Mouse (Mus musculus): ENCODE measurements around the gene Zfp507.

The Zfp507 gene

DNA sequence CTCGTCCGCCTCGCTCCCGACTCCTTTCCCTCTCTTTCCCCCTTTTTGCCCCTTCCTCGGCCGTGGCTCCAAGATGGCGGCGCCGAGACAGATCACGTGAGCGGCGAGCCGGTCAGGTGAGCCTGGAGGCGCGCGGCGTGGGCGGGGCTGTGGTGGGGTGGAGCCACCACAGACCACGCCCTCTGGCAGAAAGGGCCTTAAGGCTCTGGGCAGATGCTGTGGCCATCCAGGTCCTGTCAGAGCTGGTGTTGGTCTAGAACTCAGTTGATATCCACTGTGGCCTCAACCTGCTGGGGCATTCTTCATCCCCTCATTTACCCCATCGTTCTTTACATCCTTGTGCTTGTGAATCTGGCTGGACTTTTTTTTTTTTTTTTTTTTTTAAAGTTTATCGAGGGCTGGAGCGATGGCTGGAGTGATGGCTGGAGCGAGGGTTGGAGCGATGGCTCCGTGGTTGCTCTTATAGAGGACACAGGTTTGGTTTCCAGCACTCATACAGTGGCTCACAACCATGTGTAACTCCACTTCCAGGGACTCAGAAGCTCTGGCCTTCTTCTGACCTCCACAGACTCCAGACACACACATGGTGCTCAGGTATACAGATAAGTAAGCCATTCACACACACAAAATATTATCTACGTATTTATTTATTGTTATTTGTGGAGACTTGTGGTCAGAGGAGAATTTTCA lies at the start of gene Zfp507:
TSS of gene Zfp507 (minus strand) at position 98 of the 690 bp plus-strand sequence.
- peak; percentile 92 for DNase-seq (ENCODE audit: low read depth, low spot score)

DNA sequence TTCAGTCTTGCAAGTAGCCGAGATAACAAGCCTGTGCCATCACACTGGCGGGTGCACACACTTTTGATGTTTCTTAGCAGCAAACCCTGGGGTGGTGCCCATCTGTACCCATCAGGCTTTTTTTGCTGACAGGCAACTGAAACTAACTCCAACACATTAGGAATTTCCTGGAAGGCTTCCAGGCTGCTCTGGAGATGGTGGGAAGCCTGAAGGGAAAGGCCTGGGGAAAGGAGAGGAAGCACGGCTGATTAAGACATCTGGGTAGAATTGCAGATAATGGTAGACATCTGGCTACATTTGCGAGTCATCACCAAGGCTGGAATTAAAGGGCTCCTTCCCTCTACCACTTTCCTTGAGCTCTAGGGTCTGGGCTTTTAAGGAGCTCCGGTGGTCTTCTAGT lies 47.6 kb upstream of the Zfp507 start:
- DNase-seq (ENCODE audit: low read depth, low spot score) = no peak

DNA sequence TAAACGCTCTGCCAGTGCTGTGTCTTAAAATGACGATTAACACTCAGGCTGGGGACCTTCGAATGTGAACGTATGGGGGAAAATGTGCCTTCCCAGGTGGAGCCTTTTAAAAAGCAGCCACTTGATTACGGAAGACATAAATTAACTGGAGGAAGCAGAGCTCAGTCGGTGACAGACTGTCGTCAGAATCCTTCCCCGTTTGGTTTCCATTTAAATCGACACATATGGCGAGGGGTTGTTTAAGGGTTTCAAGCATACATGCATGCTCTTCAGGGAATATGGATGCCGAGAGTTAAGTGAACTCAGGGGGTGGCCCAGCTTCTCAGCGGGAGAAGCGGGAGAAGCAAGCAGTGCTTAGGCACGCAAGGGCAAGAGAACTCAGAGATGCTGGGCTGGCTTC lies 45.7 kb upstream of the Zfp507 start:
- no peak for DNase-seq (ENCODE audit: low read depth, low spot score)

DNA sequence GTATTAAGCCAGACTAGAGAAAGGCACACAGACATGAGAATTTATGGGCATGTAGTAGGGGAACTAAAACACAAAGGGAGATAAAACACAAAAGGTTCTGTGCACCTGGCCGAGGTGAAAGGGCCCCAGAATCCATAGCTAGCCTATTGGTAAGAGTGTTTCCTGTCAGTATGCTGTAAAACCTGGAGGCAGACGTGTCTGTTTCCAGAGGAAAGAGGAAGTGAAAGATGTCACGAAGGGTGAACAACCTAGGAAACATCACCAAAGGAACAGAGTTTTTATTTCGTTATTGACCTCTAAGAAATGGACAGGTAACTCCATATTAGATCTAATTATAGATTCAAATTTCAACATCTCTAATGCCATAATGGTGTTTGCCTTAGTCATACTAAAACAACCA lies 37.7 kb upstream of the Zfp507 start:
- DNase-seq (ENCODE audit: low read depth, low spot score) = no peak

DNA sequence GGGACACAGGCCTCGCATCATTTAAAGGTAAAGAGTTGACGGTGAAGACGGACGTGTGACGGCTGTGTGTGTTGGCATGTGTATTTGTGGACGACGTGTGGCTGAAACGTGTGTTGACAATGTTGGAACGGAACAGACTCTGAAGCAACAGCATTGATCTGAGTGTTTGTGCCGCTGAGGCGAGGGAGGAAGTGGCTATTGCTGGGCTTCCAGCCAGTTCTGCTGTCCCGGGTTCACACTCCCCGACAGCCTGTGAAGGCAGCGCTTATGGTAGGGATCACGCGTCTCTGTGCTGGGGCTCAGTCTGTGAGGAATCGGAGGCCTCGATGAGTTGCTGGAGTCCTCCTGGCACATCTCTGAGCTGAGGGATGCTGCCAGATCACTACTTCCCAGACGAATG lies 34.0 kb upstream of the Zfp507 start:
- DNase-seq (ENCODE audit: low read depth, low spot score) = no peak

DNA sequence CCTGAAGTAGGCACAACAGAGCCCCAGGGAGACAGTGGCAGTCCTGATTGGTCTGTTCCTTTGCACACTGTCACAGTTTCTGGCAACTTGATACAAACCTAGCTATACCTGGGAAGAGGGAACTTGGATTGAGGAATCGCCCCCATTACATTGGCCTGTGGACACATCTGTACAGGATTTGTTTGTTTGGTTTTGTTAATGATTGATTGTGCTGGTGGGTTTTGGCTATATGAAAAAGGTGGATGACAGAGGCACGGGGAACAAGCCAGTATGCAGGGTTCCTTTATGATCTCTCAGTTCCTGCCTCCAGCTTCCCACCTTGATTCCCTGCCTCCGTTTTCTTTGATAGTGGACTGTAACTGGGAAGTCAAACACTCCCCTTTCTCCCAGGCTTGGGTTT lies 33.6 kb upstream of the Zfp507 start:
- DNase-seq (ENCODE audit: low read depth, low spot score) = no peak

DNA sequence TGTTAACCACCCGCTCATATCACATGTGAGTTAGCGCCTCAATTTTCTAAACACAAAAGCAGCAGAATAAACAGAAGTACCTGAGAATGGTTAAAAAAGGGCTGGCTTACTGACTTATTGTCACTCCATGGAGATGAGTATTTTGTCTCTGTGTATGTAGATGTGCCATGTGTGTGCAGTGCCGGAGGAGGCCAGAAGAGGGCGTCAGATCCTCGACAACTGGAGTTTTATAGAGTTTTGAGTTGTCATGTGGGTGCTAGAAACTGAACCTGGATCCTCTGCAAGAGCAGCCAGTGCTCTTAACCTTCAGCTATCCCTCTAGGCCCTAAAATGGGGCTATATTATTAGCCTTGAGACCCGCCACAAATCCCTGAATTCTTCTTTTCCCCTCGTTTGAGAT lies 27.3 kb upstream of the Zfp507 start:
- no peak for DNase-seq (ENCODE audit: low read depth, low spot score)

DNA sequence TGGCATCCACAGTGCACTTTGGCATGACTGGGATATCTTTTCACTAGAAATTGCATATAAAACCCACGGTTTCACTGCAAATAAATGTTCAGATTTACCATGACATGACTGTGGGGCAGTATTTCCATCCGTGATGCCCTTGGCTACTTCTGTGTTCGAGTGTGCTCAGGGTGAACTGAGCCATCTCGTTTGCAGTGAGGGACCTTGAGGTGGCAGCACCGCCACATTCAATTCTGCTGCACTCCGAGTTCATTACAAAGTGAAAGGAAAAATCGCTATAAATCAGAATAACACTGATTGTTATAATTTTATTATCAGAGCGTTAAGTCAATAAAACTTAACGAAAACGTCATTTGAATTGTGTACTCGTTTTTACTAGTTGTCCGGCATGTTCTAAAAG lies 21.1 kb upstream of the Zfp507 start:
- no peak for DNase-seq (ENCODE audit: low read depth, low spot score)

DNA sequence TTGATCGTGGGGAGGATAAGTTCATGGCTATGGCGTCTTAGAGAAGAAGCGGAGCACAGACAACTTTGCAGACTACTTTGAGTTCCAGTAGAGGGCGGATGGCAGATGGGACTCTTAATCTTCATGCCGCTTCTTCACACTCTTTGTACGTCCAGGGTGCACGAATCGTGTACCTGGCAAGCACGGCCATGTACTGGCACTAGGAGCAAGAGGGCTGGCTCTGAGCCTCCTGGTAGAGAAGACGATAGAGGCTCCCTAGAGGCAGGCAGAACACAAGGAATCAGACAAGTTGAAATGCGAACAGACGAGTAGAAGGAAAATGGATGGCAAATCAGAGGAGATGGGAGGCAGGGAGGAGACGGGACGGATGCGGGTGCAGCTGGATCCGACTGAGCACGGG lies 19.5 kb upstream of the Zfp507 start:
- DNase-seq (ENCODE audit: low read depth, low spot score) = no peak

DNA sequence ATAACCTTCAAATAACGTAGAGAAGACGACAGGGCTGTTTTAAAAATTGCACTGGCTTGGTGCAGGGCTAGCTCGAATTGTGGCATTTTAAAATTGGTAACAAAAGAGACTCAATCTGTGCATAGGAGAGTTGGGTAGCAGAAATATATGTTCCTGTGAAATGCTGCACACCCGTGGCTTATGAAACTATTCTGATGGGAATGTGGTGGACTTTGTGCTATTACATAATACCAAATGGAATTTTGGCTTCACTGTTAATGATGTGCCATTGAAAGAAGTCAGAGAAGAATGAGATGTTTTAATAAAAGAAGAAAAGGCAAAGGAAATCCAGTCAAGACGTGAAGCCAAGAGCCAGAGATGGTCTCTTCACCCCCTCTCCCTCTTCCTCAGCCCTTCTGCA lies 18.6 kb upstream of the Zfp507 start:
- no peak for DNase-seq (ENCODE audit: low read depth, low spot score)

DNA sequence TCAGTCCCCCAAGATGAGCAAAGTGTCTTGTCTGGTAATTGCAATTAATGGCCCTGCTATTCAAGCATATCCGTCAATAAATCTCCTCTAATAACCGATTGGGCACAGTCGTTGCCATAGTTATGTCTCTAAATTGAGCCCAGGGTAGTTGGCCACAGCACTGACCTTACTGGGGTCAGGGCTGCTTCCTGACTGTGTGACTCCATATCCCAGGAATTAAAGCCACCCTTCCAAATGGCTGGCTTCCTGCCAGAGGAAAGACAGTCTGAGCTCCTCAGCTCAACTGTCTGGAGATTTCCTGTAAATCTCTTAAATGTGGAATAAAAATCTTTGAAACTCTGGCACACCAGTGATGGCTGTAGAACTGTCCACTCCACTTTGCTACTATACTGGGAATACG lies 16.7 kb upstream of the Zfp507 start:
- no peak for DNase-seq (ENCODE audit: low read depth, low spot score)

DNA sequence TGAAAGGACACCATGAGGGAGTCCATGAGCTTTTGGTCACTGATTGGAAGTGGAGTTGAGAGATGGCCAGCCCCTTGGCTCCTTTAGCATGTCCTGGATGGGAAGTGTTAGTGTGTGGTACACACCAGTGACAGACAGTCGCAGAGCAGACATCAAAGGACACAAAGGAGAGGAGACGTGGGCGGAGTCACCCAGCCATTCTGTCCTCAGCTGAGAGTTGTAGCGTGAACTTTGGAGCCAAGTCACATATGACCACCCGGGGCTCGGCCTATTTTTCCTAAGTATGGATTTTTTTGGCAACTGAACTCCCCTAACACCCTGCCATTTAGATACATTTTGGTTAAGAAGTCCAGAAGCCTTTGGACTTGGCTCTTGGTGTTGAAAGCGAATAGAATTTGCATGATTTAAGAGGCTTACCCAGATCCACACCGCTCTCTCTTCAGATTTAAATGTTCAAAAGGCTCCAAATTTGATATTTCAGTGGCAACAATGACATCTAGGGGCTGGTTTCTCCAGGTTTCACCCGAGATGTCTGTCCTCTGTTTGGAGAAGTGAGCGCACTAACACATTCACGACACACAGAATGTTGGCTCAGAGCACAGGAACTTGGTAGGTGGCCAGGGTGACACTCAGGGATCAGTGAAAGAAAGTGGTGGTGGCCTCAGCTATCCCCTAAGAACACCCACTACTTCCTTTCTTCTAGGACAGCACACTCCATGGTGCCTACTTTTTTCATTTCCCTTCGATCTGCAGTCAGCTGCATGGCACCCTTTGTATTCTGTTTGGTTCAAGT lies 12.2 kb upstream of the Zfp507 start:
- no peak for DNase-seq (ENCODE audit: low read depth, low spot score)

DNA sequence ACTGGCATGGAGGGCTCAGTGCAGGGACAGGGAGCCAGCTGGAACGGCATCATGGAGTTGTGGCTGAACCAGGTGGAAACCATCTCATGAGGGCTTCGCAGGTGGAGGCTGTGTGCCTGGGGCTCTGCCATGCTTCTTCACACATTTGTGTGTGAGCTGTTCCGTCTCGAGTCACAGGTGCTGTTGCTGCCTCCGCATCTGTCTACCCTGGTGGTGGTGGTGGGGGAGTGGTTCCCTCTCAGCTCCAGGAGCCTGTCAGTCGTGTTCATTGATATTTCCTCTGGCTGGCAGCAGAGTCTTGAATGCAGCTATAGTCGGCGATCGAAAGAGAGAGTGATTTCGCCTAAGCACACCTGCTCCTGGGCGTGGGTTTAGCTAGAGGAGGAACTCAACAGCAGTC lies 10.5 kb upstream of the Zfp507 start:
- no peak for DNase-seq (ENCODE audit: low read depth, low spot score)

DNA sequence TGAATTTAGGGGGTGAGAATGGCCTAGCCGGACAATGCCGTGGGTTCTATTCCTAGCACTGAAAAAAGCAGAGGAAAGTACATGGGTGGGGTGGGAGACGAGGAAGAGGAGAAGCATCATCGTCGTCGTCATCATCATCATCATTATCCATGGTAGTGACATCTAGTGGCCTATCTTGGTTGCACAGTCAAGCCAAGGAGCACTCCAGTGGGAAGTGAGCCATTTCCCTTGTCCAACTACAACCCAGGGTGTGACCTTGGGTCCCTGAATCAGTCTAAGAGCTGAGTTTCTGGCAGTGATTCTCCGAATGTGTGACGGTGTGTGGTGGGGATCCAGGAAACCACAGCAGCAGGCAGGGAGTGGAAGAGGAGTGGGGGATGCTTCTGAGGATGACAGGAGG lies 7.9 kb upstream of the Zfp507 start:
- DNase-seq (ENCODE audit: low read depth, low spot score) = peak; percentile 20

DNA sequence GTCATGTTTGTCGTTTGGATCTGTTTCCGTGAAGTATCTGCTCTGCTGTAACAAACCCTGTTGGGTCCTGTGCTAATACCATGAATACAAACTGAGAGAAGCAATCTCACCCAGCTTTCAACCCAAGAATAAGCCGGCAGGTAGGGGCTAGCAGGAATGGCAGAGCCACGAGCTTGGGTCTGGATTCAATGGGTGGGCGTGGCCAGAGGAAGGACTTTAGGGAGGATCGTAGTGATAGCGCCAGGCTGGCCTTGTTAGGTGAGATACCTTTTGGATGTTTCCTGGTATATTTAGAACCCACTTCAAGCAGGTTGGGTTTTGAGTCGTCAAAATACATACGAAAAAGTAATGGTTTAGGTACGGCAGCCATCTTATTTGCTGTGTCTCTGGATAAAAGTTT lies 1.4 kb upstream of the Zfp507 start:
- no peak for DNase-seq (ENCODE audit: low read depth, low spot score)

DNA sequence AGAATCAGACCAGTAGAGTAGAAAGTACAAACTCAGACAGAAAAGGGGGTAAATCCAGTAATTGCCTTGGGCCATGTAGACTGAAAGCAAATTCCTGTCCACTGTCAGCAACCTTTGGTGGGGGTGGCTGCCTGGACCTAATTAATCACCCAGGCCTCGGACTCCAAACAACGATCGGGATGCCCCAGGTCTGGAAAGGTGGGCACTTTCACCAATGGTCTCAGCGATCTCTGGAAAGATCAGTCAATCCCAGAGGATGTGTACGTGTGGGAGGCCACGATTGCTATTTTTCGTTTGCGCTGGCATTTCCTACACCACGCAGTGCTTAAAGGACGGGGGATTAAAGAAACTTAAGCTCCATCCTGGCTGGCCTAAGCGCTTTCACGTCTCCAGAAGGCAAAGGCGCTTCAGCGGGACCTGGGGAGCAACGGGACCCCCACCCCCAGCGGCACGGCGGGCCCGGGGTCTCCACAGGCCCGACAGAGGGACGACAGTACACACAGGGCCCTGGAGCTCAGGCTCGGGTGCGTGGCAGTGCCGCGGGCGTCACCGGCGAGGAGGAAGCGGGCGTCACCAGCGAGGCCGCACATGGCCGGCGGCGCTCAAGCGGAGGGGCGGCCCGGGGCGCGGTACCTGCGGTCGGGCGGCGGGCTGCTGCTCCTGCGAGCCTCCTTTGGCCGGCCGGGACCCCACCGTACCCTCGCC lies 450 bp downstream of the Zfp507 start:
- no peak for DNase-seq (ENCODE audit: low read depth, low spot score)

DNA sequence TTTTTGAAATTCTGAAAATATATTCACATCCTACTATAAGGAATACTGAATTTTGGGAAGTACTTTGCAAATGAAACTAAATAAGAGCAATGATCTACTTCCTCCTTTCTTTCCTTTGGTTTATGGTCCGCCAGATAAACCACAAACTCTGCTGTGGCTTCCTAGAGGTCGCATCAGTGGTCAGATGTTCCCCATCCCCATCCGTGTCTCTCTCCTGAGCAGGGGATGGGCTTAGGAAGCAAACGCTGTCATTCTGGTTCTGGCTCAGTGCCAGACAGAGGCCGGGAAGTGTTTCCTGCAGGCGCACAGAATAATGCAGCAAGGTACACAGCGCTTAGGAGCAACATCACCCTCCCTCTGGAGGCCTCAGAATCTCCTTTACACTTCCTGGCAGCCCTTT lies 6.7 kb downstream of the Zfp507 start:
- no peak for DNase-seq (ENCODE audit: low read depth, low spot score)

DNA sequence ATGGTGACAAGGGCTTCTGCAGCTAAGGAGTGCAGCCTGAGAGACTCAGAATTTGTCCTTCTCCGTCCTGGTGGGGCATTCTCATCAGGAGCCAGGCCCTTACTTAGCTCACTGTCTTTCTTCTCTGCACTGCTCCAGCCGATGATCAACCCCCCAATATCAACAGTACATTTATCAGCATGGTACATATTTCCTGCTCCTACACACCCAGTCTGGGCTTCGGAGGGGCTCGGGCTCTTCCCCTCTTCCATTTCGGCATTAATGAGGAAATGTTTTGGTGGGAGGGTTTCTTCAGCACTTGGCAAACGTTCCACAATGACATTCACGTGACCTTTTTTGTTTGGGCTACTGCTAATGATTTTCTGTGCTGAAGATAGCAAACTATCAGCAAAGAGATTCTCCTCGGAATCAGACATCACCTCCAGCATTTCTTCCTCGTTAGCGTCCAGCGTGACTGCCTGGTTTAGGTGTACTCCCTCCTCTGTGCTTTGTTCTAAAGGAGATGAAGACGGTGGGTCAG lies 8.6 kb downstream of the Zfp507 start:
- DNase-seq (ENCODE audit: low read depth, low spot score) = no peak

DNA sequence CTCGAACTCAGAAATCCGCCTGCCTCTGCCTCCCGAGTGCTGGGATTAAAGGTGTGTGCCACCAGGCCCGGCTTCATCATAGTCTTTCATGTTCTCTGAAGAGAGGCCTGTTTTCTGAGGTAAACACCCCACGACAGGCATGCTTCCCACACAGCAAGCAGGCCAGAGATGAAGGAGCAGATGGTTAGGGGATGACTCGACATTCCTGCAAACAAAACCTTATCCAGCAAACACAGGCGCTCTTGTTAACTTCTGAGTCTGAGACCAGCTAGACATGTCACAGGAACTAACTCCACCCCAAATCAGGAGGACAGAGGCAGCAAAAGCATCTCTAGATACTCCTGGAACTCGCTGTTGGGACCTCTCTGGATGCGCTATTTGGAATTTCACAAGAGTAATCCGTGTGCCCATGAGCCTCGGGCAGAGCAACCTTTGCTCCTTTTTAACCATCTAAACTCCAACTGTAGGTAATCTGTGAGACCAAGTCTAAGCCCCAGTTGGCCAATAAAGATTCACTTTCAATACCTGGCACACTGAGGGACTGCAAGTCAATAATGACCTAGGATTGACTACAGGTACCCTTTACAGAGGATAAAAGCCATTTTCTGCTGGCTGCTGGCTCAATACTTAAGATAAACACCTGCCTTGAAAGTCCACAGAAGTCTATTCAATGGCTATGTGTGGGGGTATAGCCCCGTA lies 10.5 kb downstream of the Zfp507 start:
- DNase-seq (ENCODE audit: low read depth, low spot score) = no peak

DNA sequence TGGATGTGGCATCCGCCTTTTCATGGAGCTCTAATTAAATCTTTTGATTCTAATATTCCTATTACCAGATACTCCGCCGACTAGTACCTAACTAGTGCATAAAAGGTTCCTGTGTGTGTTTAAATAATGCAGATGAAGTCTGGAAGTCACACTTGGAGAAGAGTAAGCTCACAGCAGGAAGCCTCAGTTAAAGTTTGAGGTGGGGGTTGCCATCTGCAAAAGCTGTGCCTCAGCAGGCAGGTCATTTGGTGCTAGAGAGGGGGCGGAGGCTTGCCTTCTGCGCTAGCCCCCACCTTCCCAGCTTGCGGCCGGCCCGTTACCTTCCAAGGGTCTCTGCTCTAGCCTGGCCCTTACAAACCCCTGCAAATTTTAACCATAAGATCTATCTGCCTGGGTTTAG lies 11.9 kb downstream of the Zfp507 start:
- no peak for DNase-seq (ENCODE audit: low read depth, low spot score)

DNA sequence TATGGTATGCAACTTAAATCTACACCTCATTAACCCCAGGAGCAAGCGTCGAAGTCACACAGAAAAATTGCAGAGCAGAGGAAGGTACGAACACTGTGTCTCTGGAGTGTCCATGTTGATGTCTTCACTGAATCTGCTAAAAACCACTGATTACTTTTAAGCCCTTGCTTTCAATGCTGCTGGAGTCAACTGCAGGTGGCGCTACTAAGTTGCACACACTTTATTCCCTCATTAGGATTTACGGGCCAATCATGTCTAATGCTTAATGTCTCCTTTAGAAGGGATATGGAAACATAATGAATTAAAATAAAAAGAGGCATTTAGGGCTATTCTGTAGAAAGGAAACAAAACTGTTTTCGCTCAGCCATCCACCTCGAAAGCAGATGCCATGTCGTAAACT lies 12.6 kb downstream of the Zfp507 start:
- peak; percentile 18 for DNase-seq (ENCODE audit: low read depth, low spot score)

DNA sequence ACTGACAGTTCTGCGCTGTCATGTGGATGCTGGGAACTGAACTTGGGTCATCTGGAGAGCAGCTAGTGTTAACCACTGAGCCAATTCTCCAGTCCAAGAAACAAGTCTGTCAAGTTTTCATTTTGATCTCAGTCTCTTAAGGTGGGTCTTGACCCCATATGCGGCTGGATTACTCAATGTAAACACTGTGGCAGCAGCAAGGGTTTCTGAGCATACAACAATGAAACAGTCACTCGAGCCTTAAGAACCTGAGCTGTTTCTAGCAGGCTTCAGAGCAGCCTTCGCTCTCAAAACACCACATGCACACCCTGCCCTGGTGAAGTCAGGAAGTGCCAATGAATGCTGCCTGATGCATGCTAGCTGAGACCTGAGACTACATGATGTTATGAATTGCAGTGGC lies 17.2 kb downstream of the Zfp507 start:
- DNase-seq (ENCODE audit: low read depth, low spot score) = no peak
